Mouse (Mus musculus): ENCODE measurements at regions not wholly inside any gene's neighbourhood (a gene's known extent, or its start where the extent isn't known, plus 50 kb on each side); places are given as distances from the start of the nearest gene placed in this dataset.

DNA sequence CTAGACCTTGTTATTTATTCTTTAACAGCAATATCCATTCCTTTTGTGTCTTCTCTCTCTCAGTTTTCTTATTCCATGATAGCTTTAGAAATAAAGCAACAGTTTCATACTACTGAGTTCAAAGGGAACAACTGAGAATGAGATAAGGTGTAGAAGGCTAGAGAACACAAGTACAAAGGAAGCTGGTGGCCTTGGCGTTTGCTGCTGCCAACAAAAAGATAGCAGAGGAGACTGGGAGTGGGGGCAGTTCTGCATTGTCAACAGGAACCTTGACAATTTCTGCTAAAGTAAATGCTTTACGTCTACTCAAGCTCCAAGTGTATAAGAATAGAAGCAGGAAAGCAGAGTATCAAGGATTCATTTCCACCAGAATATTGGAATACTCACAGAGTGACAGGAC, 109.3 kb upstream of the B430305J03Rik start:
- DNase-seq (ENCODE audit: low read depth, low spot score): no peak

DNA sequence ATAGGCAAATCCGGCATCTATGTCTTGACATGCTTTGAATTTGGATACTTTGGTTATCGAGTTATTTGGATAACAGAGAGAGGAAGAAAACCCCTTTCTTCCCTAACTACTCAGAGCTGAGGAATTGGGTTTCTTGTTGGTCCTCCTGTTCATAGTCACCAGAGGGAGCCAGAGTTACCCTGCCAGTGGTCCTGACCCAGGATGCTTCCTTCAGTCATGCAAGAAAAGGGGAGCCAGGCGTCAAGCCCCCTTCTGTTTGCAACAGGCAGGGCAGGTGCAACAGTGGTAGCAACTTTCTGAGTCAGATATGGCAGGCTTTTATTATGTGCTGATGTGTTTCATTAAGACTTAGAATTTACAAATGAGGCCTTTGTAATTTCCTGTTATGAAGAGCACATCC, 101.4 kb upstream of the B430305J03Rik start:
- DNase-seq (ENCODE audit: low read depth, low spot score): peak; percentile 82

DNA sequence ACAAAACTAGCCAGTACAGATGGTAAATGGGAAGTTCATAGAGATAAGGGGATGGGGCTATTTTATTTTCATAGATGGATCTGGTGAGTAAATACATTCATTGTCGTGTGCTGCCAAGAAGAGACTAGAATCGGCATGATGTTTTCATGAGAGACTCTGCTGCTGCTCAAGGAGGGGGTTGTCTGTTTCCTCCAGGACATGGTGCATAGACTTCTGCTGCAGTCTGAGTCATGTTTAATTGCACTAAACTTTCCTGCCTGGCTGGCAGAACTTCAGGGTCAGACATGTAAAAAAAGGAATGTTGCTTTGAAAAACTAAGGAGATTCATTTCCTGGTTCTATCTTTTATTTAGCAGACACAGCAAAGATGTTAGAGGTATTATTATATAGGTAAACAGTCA, 100.9 kb upstream of the B430305J03Rik start:
- no peak for DNase-seq (ENCODE audit: low read depth, low spot score)

DNA sequence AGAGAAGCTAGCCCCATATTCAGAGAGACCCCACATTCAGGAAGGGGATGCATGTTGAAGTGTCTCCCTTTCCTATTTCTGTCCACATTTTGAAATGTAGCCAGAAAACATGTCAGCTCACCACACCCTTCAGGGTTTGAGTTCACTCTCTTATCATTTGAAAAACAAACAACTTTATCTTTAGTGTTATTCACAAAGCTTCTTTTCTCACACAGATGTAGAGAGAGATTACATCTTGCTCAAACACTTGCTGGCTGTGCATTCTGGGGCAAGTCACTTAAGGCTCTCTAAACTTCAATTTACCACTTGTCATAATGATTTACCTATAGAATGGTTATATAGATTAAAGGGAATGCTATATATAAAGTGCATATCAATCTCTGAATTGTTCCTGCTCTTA, 94.3 kb upstream of the B430305J03Rik start:
- no peak for DNase-seq (ENCODE audit: low read depth, low spot score)

DNA sequence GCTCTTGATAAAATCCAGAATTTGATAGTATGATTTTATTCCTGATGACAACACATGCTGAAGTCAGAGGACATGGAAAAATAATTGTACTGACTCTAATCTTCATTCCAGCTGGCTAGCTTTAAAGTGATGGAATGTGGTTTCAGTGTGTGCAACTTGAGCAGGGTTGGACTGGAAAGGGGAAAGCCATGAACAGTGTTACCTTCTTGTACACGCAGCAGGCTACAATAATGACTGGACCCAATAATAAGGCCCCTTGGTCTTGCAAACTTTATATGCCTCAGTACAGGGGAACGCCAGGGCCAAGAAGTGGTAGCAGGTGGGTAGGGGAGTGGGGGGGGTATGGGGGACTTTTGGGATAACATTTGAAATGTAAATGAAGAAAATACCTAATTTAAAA, 90.8 kb upstream of the B430305J03Rik start:
- DNase-seq (ENCODE audit: low read depth, low spot score): no peak

DNA sequence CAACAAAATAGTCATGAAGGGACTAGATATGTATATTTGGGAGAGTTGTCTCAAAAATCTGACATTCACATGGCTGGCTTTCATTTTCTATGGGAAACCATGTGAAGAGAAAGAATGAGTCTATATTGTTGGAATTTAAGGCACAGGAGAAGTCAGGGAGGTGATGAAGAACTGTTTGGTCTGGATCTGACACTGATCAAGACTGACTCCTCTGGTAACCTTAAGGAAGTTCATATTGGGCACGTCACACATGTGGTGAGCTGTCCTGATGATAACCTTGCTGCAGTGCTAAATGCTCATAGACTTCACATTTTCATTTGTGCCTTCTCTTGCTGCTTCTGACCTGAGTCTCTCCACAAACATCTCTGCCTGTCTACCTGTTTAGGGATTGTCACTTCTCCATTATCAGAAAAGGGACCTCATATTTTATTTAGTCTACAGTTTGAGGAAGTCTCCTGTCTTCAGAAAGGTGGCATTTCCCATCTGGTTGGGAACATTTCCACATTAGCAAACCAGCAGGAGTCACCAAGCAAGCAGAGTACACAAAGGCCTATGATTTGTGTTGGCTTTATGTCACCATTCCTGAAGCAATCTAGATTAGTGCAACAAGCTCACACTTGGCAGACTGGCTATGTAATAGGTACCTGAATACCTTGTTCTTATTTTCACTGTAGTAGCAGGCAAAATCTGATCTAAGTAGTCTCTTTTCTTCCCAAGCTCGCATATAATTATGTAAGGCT, 76.4 kb upstream of the B430305J03Rik start:
- no peak for DNase-seq (ENCODE audit: low read depth, low spot score)

DNA sequence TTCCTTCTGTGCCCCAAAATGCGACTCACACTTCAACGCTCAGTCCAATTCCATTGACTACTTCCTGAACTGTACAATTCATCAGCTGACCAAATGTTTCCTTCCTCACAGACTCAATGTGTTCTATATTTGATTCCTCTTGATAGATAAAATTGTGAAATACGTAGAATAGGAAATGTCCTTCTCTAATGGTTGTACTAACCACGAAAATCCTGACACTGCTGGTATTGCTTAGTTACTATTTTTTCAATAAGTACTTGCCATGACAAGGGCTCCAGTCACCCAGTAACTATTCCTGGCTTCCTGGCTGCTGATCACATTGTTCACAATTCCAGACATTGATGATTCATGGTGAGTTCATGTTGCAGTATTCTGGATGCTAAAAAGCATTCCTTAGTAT, 75.7 kb upstream of the B430305J03Rik start:
- no peak for DNase-seq (ENCODE audit: low read depth, low spot score)

DNA sequence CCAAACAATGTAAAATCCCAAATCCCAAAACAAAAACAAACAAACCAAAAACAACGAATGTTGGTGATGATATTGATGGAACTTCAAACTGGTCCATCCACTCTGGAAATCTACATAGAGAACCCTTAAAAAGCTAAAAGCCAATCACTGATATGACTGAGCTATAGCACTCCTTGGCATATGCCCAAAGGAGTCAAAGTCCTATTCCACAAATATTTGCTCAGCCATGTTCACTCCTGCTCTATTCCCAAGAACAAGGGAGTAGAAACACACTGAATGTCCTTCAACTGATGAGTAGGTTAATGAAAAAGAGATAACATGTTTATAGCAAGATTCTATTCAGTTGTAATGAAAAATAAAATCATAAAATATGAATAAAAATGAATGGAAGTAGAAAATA, 63.0 kb upstream of the B430305J03Rik start:
- DNase-seq (ENCODE audit: low read depth, low spot score): no peak

DNA sequence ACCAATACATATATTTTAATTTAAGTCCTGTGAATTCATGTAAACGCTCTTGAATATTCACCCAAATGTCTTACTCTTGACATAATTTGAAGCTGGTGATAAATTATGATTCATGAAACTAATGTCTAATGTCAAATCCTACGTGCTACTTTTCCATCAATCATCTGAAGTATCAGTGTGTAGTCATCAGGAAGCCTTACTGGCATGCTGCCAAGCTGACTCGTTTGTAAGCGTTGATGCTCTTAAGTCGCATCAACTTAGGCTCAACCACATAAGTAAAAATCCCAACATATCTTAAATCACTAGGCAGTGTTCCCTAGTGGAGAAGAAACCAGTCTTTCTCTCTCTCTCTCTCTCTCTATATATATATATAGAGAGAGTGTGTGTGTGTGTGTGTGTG, 58.2 kb upstream of the B430305J03Rik start:
- no peak for DNase-seq (ENCODE audit: low read depth, low spot score)

DNA sequence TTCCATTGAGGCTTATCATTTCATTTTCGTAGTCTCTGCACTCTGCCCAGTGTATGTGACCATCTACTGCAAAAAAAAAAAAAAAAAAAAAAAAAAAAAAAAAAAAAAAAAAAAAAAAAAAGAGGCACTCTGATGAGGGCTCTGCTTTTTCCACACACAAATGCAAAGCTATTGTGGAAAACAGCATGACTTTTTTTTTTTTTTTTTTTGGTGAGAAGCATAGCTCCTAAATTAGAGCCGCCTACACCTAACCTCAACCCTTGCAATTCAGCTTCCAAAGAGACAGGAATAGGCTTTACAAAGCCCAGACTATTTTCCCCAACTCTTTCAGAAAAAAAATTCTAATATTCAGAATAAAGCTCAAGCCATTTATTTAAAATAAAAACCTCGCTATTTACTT, 54.0 kb upstream of the B430305J03Rik start:
- DNase-seq (ENCODE audit: low read depth, low spot score): no peak

DNA sequence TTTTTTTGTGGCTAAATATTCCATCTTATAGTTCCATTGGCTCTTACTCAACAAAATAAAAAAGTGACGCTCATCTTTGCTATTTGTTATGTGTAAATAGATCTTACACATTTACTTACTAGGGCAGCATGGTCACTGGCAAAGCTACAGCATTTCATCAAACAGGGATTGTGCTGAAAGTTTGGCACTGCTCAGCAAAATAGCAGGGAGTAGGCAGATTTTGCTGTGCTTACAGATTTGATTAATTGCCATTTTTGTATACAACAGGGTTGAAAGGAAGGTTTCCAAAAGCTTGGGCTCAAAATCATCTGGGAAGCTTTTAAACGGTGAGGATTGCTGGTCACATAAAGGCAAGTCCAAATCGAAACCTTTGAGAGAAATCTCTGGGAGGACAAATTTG, 52.3 kb upstream of the B430305J03Rik start:
- no peak for DNase-seq (ENCODE audit: low read depth, low spot score)

All from R1 (cell line).